Mouse (Mus musculus) gastrocnemius, postnatal 4 days (tissue): ENCODE results near the gene Fars2. TPM values are rescaled to one million over a fixed set of nuclear protein-coding genes. Genes with fewer than 3 reads are reported as not detected.

Experiments used
- DNase-seq, 2 experiments: peaks; one replicate each; pipeline ENCODE4 v3.0.0; 2021 to 2022; ENCODE audit warnings: low spot score in 2 of 2, mixed read lengths in 2 of 2
- total RNA-seq, 2 experiments: library from RNA; stranded (reverse); gene quantifications; 2 replicates each; pipeline ENCODE4 v1.2.3; 2021

Fars2 gene
- total RNA-seq, 2 experiments from 2014 or later, result 31.0 to 35.6 TPM

DNA sequence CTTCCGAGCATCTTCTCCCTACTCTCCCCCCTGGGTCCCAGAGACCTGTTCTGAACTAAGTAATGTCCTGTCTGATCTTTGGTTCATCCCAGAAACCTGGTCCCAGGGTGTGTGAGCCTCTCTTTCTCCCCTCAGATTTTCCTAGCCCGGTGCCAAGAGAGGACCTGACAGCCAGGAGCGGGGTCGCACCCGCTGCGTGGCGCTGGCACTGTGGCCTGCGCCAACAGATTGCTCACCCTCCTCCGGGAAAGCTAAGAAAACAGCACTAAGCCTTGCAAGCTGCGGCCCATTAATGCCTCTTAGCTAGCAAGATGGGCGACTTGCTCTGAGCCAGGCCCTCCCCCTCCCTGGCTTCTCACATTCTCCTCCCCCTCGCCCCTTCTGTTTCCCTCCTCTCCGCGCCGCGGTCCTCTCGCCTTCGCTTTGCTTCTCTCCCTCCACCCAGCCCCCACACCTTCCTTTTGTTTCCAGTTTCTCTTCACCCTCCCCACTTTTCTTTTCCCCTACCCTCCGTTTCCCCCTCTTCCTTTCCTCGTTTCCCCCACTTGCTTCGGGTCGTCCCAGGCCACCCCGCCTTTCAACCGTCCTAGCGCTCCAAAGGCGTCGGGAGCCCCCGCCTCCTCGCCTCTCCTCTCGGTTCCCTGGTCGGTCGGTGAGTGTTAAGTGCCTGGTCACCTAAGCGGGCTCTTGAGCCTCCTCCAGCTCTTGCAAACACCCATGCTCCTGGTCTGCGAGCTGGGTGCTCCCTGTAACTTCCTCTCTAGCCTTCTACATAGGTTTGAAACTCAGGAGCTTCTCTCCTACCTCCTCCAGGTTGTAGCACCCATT, 610.0 kb downstream of the Fars2 start:
- no peak for DNase-seq

DNA sequence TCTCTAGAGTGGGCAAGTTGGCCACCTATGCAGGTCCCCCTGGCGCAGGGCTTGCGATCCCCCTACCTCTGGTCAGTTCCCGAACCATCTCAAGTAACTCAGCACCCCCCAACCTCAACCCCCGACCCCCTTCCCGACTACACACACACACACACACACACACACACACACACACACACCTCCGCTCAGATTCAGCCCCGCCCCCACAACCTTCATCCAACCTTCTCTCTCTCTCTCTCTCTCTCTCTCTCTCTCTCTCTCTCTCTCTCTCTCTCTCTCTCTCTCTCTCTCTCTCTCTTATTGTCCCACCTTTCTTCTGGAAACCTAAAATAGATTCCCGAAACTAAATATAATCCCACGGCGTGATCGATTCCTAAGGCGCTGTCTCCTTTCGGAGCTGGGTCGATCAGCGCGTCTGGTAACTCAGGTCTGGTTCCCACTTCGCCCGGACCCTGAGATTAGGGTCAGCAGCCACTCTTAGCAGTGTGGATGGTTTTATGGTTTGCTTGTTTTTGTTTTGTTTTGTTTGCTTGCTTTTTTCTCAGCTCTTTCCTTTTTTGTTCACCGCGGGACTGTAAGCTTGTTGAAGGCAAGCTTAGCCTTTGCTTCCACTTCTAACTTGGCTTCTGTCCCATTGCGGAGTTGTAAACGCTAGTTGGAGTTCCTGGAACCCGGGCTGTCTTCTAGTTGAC, 610.7 kb downstream of the Fars2 start:
- DNase-seq, result no peak

DNA sequence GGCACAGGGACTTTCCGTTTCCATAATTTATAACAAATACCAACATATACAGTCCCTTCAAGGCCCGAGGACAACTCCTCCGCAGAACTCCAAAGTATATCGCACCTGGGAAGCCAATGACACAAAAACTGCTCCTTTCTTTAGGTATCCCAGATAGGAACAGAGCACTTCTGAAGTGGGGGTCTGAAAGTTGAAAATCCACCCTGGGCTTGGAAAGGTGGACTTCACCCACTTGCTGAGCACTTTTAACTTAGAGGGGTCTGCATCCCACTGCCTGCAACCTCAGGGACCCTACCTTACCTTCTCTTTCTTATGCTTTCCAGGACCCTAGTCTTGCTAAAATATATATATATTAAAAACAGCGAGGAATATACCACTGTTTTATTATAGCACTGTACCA, 611.3 kb downstream of the Fars2 start:
- DNase-seq, result no peak

DNA sequence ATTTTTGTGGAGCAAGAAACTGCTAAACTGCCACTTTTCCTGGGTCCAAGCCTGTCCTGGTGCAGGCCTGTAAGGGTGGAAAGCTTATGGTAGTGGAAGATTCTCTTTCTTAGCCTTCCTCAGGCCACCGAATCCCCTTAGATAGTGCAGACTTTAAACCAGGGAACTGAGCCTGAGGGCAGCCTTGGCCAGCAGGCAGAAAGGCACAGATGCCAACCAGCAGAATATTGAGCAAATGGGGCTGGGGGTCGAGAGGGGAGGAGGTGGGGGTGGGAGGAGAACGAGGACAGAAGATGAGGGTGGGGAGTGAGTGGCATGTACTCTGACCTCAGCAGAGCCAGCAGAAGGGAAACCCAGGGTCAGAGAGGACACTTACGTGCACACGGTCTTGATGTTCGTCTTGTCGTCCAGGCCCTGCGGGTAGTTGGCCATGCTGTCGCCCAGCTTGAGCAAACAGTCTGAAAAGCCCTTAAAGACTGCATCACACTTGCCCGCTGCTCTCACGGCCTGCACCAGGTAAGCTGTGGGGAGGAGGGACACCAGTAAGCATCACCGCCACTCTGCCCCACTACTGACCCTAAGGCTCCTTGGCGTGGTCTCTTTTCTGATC, 612.6 kb downstream of the Fars2 start:
- no peak for DNase-seq

DNA sequence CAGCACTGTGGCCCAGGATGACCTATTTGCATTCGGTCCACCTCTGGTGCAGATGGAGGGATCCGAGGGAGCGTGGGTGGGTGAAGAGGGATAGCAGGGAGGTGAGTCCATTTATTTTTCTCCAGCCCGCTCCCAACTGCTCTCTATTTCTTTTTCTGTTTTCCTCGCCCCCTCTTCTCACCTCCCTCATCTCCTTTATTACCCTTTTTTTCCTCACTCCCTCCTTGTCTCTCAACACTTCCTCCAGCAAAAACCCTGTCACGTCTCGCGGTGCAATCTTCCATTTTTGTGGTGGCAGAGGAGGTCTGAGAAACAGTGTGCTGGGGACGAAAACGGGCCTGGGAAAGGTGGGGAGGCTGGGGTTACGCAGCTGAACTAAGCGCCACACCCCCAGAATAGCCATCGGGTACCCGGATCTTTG, 613.1 kb downstream of the Fars2 start:
- DNase-seq, result no peak

DNA sequence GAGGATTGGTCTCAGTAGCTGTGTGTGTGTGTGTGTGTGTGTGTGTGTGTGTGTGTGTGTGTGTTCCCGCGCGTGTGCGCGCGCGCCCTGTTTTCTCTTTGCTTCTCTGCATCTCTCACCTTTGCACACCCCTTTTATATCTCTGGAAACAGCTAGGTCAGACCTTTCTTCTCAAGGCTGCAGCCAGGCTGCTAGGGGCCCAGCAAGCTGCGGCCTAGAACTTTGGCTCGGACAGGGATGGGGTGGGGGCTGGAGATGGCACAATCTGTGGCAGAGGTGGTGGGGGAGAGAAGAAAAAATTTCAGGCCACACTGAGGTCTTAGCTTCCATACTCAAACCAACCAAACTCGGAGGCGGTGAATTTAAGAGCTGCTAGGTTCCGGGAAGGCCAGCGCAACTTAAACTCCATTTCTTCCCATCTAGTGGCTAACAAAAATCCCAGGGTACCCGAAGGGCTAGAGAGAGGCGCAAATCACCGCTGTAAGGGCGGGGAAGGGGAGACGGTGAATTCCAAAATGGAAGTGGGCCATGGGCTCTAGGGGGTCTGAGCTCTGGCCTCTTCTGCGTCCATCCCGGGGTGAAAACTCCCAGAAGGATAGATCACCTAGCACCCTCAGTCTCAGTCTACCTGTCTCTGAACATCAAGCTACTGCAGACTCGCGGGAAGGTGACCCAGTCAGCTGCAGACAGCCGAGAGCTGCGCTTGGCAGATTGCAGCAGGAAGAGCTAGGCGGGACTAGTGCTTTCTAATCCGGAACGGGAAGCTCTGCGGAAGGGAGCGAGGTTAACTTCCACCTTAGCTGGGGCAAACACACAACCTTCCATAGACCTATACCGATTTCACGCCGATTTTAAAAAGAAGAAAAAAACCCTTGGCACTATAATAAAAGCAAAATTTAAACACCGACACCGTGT, 614.1 kb downstream of the Fars2 start:
- DNase-seq, result peak in 1 of 2 experiments; percentile 19

DNA sequence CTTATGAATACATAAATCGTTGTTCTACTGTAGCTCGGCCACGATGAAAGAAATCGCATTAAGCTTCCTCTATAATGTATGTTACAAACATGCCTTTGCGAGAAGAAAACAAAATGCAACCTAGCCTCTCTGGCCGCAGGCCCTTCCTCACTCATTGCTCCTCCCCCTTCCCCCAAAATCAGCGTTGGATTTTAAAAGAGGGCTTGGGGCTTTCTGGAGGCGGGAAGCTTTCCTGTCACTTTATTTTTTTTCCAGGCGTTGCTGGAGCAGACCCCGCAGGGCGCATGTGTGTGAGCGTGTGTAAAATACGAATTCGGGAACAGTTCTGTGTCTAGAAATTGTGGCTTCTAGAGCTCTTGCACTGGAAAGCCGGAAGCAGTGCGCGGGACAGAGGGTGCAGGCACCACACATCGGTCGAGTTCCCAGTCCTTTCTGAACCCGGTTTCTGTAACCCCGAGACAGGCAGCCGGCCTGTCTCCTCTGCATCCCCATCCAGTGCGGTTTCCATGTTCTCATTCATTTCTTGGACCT, 614.8 kb downstream of the Fars2 start:
- DNase-seq, result peak in 1 of 2 experiments; percentile 14

DNA sequence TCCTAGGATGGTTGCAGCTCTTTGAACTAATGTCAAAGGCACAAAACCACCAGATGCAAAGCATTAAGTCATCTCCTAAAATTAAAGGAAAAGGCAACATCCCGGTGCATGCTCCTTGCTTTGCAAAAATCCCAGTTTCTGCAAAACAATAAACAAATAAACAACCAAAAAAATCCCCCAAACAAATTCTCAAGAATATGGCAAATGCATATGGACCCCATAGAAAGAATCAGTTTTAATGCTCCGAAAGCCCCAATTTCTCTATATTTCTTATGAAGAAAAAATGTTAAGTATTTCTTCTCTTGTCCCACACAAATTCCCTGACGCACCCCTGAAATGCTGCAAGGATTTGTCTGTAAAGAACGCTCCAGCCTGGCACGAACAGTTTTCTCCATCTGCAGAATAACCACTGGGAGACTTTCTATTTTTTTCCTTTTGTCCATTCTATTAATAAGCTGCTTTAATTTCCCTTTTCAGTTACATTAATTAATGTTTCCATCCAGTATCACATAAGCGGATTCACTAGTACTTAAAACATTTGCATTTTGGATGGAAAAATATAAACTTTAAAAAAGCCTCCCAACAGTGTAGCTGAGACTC, 615.8 kb downstream of the Fars2 start:
- DNase-seq, result no peak

DNA sequence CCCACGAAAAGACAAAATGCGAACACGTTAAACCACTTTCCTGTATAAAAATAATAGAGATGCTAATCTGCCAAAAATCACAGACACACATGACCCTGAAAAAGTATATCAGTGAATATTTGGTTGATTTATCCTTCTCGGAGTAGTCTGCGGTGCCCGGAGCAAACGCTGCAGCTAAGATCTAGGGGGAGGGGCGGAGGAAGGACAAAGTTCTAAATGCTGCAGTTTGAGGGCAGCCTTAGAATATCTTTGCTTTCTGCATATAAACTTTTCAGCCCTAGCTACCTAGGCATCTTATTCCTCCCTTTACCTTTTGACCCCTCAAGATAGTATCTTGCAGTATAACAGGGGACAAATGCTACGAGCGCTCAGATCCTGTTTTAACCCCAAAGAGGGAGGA, 616.4 kb downstream of the Fars2 start:
- no peak for DNase-seq

DNA sequence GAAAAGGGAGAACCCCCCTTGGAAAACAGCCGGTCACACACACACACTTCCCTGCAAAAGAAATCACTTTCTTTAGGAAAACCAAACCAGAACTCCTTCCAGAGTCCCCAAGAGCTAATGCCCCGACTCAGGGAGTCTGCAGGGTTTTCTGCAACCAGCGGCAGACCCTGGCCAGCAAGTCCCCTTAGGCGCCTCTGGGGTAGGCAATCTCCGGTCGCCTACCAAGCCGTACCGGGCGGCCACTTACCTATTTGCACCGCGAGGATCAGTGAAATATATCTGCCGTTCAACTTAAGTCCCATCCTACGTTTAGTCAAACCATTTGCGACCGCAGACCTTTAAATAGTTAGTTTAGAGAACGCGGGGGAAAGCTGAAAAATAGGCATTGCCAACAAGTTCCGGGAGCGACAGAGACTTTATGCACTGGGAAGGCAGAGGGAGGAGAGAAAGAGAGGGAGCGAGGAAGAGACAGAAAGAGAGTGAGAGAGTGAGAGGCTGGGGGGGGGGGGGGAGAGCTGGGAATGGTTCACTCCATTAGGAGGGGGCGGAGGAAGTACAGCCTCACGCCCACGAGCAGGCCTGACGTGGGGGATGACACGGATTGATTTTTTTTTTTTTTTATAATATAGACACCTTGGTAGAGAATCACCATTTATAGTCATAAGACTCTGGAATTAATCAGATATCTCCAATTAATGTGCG, 616.9 kb downstream of the Fars2 start:
- DNase-seq, result no peak

DNA sequence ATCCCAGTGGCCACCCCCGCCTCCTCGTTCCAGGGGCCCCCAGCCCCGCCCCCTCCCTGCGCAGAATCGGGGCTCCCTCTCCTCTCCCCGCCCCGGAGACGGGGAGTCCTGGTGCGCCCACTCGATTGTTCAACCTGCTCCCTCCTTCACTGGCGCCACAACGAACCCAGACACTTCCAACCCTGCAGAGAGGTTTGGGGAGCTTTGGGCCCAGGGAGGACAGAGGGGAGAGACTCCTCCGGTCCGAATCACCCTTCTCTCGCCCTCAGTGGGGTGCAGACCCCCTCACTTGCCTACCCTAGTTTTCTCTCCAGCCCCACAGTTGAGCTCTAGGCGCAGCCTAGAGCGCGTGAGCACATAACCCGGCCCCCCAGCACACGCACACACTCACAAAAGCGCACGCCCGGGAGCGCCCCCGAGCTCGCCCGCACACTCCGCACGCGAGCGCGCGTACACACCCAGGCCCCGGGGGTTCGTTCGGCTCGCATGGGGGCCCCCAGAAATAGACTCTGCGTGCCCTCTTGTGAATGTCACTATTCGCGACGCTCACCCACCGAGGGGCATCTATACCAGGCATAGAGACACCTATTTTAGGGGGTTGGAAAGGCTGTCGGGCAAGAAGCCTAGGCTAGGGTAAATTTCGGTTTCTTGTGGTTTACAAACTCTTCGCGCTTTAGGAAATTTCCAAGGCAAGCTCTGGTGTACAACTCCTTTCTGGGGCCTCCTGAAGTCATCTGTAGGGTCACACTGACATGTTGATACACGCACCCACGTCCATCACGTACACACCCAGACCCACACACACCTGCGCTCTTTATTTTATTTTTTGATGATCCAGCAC, 617.7 kb downstream of the Fars2 start, which contains the start of gene Nrn1:
Gene Nrn1, minus strand, starts transcription at position 401 of the 841 bp plus-strand sequence.
- DNase-seq, result no peak

DNA sequence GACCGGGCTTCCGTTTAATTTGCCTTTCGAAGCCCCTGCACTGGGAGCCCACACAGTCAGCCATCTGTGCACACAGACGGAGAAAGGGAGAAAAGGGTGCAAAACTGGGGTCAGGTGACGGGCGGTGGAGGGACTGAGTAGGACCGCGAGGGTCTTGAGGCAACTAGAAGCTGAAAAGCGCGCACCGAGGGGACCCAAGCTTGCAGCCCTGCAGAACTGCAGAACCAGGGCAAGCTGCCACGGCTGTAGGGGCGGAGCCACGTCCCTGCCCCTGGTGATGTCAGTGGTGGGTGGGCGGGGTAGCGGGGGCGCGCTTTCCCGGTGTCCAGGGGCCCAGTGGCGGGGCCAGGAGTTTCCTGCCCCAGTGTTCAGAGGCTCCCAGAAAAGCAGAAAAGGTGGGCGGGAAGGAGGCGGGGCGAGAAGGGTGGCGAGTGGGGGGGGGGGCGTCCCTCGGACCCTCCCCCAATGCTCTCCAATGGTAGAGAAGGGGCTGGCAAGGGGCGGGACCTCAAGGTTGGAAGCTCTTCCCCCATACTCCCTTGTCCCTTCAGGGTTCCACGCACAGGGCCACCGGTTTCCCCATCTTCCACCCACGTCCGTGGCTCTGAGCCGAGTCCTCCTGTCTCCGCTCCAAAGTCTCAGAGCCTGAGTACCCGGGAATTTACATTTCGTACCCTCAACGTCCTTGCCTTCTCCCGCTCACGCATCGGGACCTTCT, 618.8 kb downstream of the Fars2 start:
- peak in 1 of 2 experiments; percentile 55 for DNase-seq

DNA sequence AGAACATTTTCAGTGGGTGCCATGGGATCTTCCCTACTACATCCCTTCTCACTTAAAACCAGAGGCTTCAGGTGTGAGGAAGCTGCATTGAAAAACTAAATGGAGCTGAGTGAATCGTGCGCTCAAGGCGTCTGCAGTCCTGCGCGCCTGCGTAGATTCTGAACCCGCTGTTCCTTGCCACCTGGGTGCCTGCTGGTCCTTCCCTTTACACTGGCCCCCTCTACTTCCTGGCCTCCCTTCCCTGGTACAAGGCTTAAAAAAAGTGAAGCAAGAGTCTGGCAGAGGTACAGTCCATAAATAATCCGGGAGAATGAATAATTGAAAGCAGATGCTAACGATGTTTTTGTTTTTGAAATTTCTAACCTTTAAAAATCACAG, 619.4 kb downstream of the Fars2 start:
- DNase-seq, result no peak

DNA sequence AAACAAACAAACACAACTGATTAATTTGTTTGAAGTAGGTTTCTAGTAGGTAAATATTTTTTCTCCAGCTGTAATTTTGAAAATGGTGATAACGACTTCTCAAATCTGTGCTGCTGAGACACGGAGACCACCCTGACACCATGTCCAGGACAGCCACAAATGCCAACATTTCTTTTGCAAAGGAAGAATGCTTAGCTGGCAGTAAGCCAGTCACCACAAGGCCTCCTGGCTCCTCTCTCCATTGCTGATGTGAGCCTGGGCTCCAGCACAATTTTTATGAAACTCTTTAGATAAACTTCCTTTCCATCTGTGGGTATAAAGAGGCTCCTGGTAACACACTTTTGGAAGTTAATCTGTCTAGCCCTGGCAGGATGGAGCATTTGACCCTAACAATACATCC, 632.8 kb downstream of the Fars2 start:
- no peak for DNase-seq

DNA sequence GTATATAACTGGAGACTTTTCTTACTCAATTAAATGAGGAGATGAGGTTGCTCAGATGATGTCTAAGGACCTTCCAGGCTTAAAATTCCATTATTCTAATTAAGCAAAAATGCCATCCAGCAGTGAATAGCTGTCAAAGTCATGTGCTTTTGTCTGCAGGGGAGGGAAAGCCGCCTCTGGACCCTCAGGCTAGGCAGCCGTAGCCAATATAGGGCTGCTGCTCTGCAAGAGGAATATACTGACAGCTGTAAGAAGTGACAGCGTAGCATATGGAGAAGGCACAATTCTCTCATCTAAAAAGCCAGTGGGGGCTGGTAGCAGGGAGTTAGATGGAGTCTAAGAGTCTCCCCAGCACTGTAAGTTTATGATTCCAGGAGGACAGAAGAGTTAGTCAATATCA, 634.6 kb downstream of the Fars2 start:
- no peak for DNase-seq

DNA sequence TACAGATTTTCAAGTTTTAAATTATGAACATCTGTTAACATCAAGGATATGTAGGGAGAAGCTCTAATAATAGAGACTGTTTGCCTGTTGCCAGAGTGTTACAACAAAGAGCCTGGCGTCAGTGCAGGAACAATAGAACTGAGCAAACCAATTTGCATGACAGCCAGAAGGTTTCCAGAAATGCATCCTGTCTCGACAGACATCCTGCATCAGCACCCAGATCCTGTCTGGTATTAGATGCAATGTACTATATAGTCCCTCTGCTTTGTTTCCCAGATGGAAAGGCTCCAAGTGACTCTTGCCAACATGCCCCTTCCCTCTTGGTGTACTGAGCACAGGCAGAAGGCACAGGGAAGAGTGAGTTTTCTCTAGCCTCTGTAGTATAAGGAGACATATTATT, 649.6 kb downstream of the Fars2 start:
- no peak for DNase-seq
